Mouse (Mus musculus) MEL (cell line): ENCODE data around the gene Spryd7. TPM values are rescaled to one million over a fixed set of nuclear protein-coding genes. Genes with fewer than 3 reads are reported as not detected.
A peak's percentile ranks its signal among the peaks of the same experiment; 100 is the strongest.

Source experiments
- DNase-seq: peaks from one replicate; pipeline ENCODE4 v3.0.0; 2011; ENCODE audit warnings: low read depth, low spot score
- H3K27ac ChIP-seq: 2 replicates; pipeline ENCODE4 v1.5.1; 2012; ENCODE audit warnings: low read depth, mild to moderate bottlenecking, control low read depth, low read length, moderate library complexity; ENCODE audit not compliant: control insufficient read depth
- H3K27me3 ChIP-seq, 2 experiments: fragments of 150-350 bp in 1 of 2; sonication (generic) in 1 of 2; 2 replicates each; pipeline ENCODE4 v1.6.1; 2012; ENCODE audit warnings: low read length in 2 of 2, mild to moderate bottlenecking in 2 of 2, improper control_type of control experiment in 1 of 2, moderate library complexity in 1 of 2; ENCODE audit not compliant: insufficient read depth in 2 of 2, control insufficient read depth in 1 of 2
- H3K36me3 ChIP-seq, 2 experiments: 2 replicates each; pipeline ENCODE4 v1.6.1; 2012 to 2014; ENCODE audit warnings: low read length in 2 of 2, improper control_type of control experiment in 1 of 2, inconsistent platforms in 1 of 2, mild to moderate bottlenecking in 1 of 2; ENCODE audit not compliant: insufficient read depth in 2 of 2, control insufficient read depth in 1 of 2
- H3K4me1 ChIP-seq, 2 experiments: fragments of 150-350 bp in 1 of 2; sonication (generic) in 1 of 2; 2 replicates each; pipeline ENCODE4 v1.6.1; 2012; ENCODE audit warnings: low read length in 2 of 2, improper control_type of control experiment in 1 of 2, mild to moderate bottlenecking in 1 of 2; ENCODE audit not compliant: insufficient read depth in 2 of 2, control insufficient read depth in 1 of 2
- H3K4me3 ChIP-seq, 2 experiments: fragments of 150-350 bp in 1 of 2; sonication (generic) in 1 of 2; 2 replicates each; pipeline ENCODE4 v1.5.1; 2012; ENCODE audit warnings: low read depth in 2 of 2, low read length in 2 of 2, mild to moderate bottlenecking in 2 of 2, moderate library complexity in 2 of 2, control low read depth in 1 of 2, improper control_type of control experiment in 1 of 2; ENCODE audit not compliant: control insufficient read depth in 1 of 2, insufficient read depth in 1 of 2
- H3K79me2 ChIP-seq: 2 replicates; pipeline ENCODE4 v1.6.1; 2012; ENCODE audit warnings: mild to moderate bottlenecking, low read length, moderate library complexity; ENCODE audit not compliant: control insufficient read depth, poor library complexity, insufficient read depth
- H3K9ac ChIP-seq: 2 replicates; pipeline ENCODE4 v1.6.1; 2012; ENCODE audit warnings: low read depth, mild to moderate bottlenecking, control low read depth, low read length, moderate library complexity; ENCODE audit not compliant: control insufficient read depth, poor library complexity, severe bottlenecking
- H3K9me3 ChIP-seq: fragments of 150-350 bp; sonication (generic); replicated peaks from 2 replicates; pipeline ENCODE4 v1.6.1; 2012; ENCODE audit warnings: mild to moderate bottlenecking, low read length, improper control_type of control experiment, moderate library complexity; ENCODE audit not compliant: insufficient read depth
- BHLHE40 ChIP-seq: IDR thresholded peaks from 2 replicates; pipeline ENCODE4 v1.6.1; 2012; ENCODE audit warnings: low read depth, mild to moderate bottlenecking, inconsistent platforms, low read length, improper control_type of control experiment, borderline replicate concordance
- CHD1 ChIP-seq: IDR thresholded peaks from 2 replicates; pipeline ENCODE4 v1.6.1; 2012; ENCODE audit warnings: low read depth, mild to moderate bottlenecking, inconsistent platforms, low read length, improper control_type of control experiment
- CHD2 ChIP-seq: IDR thresholded peaks from 2 replicates; pipeline ENCODE4 v1.6.1; 2011; ENCODE audit warnings: low read length, improper control_type of control experiment
- CTCF ChIP-seq, 3 experiments: IDR thresholded peaks in 2 of 3; conservative IDR thresholded peaks in 1 of 3; 2 replicates each; pipeline ENCODE4 v1.5.1; 2011 to 2012; ENCODE audit warnings: low read length in 3 of 3, low read depth in 2 of 3, mild to moderate bottlenecking in 2 of 3, improper control_type of control experiment in 1 of 3, inconsistent platforms in 1 of 3, mixed read lengths in 1 of 3, moderate library complexity in 1 of 3; ENCODE audit not compliant: control insufficient read depth in 1 of 3, insufficient read depth in 1 of 3, poor library complexity in 1 of 3, severe bottlenecking in 1 of 3
- E2F4 ChIP-seq: IDR thresholded peaks from 2 replicates; pipeline ENCODE4 v1.6.1; 2011; ENCODE audit warnings: low read depth, low read length, improper control_type of control experiment, borderline replicate concordance
- ETS1 ChIP-seq: IDR thresholded peaks from 2 replicates; pipeline ENCODE4 v1.6.1; 2012; ENCODE audit warnings: low read depth, mild to moderate bottlenecking, inconsistent platforms, low read length, improper control_type of control experiment, moderate library complexity
- GABPA ChIP-seq: IDR thresholded peaks from 2 replicates; pipeline ENCODE4 v1.6.1; 2012; ENCODE audit warnings: low read depth, mild to moderate bottlenecking, inconsistent platforms, low read length, improper control_type of control experiment, moderate library complexity
- GATA1 ChIP-seq: IDR thresholded peaks from 2 replicates; pipeline ENCODE4 v1.6.1; 2011; ENCODE audit warnings: low read depth, low read length, improper control_type of control experiment
- HCFC1 ChIP-seq: IDR thresholded peaks from 2 replicates; pipeline ENCODE4 v1.6.1; 2012; ENCODE audit warnings: low read depth, mild to moderate bottlenecking, inconsistent platforms, low read length, improper control_type of control experiment, moderate library complexity
- JUND ChIP-seq: IDR thresholded peaks from 2 replicates; pipeline ENCODE4 v1.6.1; 2011; ENCODE audit warnings: low read depth, mild to moderate bottlenecking, improper control_type of control experiment, low read length
- KAT2A ChIP-seq: conservative IDR thresholded peaks from 2 replicates; pipeline ENCODE4 v1.6.1; 2012; ENCODE audit warnings: low read depth, low read length, improper control_type of control experiment, inconsistent platforms
- MAX ChIP-seq: IDR thresholded peaks from 2 replicates; pipeline ENCODE4 v1.6.1; 2011; ENCODE audit warnings: low read length, improper control_type of control experiment
- MAZ ChIP-seq: IDR thresholded peaks from 2 replicates; pipeline ENCODE4 v1.6.1; 2012; ENCODE audit warnings: low read depth, mild to moderate bottlenecking, inconsistent platforms, low read length, improper control_type of control experiment
- MEF2A ChIP-seq: IDR thresholded peaks from 2 replicates; pipeline ENCODE4 v1.6.1; 2014; ENCODE audit warnings: low read depth, mild to moderate bottlenecking, inconsistent platforms, low read length, improper control_type of control experiment; ENCODE audit not compliant: poor library complexity, insufficient replicate concordance, severe bottlenecking; ENCODE audit errors: extremely low read depth
- MYC ChIP-seq: IDR thresholded peaks from 2 replicates; pipeline ENCODE4 v1.6.1; 2011; ENCODE audit warnings: low read depth, mild to moderate bottlenecking, low read length, improper control_type of control experiment, moderate library complexity
- POLR2AphosphoS2 ChIP-seq: IDR thresholded peaks from 2 replicates; pipeline ENCODE4 v1.6.1; 2011; ENCODE audit warnings: low read length, improper control_type of control experiment
- POLR2AphosphoS5 ChIP-seq: IDR thresholded peaks from 2 replicates; pipeline ENCODE4 v1.6.1; 2012; ENCODE audit warnings: low read depth, borderline replicate concordance, mild to moderate bottlenecking, inconsistent platforms, low read length, moderate library complexity, mixed read lengths
- RAD21 ChIP-seq: IDR thresholded peaks from 2 replicates; pipeline ENCODE4 v1.6.1; 2011; ENCODE audit warnings: mild to moderate bottlenecking, low read depth, low read length, improper control_type of control experiment
- SIN3A ChIP-seq: IDR thresholded peaks from 2 replicates; pipeline ENCODE4 v1.6.1; 2012; ENCODE audit warnings: low read length, improper control_type of control experiment, inconsistent platforms
- SMC3 ChIP-seq: IDR thresholded peaks from 2 replicates; pipeline ENCODE4 v1.6.1; 2011; ENCODE audit warnings: low read depth, low read length, improper control_type of control experiment
- TAL1 ChIP-seq: IDR thresholded peaks from 2 replicates; pipeline ENCODE4 v1.6.1; 2012; ENCODE audit warnings: mild to moderate bottlenecking, inconsistent platforms, low read length, moderate library complexity, mixed read lengths
- TBP ChIP-seq: IDR thresholded peaks from 2 replicates; pipeline ENCODE4 v1.8.0; 2011; ENCODE audit warnings: low read depth, low read length, improper control_type of control experiment
- UBTF ChIP-seq: IDR thresholded peaks from 2 replicates; pipeline ENCODE4 v1.6.1; 2012; ENCODE audit warnings: low read depth, mild to moderate bottlenecking, inconsistent platforms, low read length, improper control_type of control experiment, moderate library complexity, borderline replicate concordance; ENCODE audit not compliant: insufficient read depth
- USF1 ChIP-seq: IDR thresholded peaks from 2 replicates; pipeline ENCODE4 v1.6.1; 2014; ENCODE audit warnings: low read depth, mild to moderate bottlenecking, inconsistent platforms, low read length, improper control_type of control experiment, moderate library complexity
- USF2 ChIP-seq, 2 experiments: IDR thresholded peaks; 2 replicates each; pipeline ENCODE4 v1.6.1; 2011 to 2012; ENCODE audit warnings: improper control_type of control experiment in 2 of 2, low read length in 2 of 2, borderline replicate concordance in 1 of 2, inconsistent platforms in 1 of 2, low read depth in 1 of 2, mild to moderate bottlenecking in 1 of 2; ENCODE audit not compliant: insufficient read depth in 1 of 2
- ZC3H11A ChIP-seq: IDR thresholded peaks from 2 replicates; pipeline ENCODE4 v1.6.1; 2012; ENCODE audit warnings: low read depth, mild to moderate bottlenecking, inconsistent platforms, low read length, improper control_type of control experiment
- ZKSCAN1 ChIP-seq: IDR thresholded peaks from 2 replicates; pipeline ENCODE4 v1.6.1; 2012; ENCODE audit warnings: low read depth, mild to moderate bottlenecking, inconsistent platforms, low read length, improper control_type of control experiment, moderate library complexity
- ZNF384 ChIP-seq: IDR thresholded peaks from 2 replicates; pipeline ENCODE4 v1.6.1; 2012; ENCODE audit warnings: low read depth, mild to moderate bottlenecking, inconsistent platforms, low read length, improper control_type of control experiment
- polyA plus RNA-seq, 2 experiments: library from polyadenylated mRNA; stranded (reverse) in 1 of 2; unstranded in 1 of 2; fragments of >175 nt in 1 of 2; fragments of >200 nt in 1 of 2; gene quantifications; 2 replicates each; pipeline versions ENCODE4 v1.2.1 to v1.2.4; 2012; ENCODE audit warnings: low replicate concordance in 2 of 2, low read depth in 1 of 2; ENCODE audit not compliant: insufficient read length in 2 of 2, insufficient read depth in 1 of 2, missing spikeins in 1 of 2
- total RNA-seq: library from RNA; depleted of rRNA; stranded (reverse); fragments of 300-350 nt; gene quantifications from 2 replicates; pipeline ENCODE4 v1.2.3, GENCODE M21; 2012

Gene Spryd7
- total and polyA plus RNA-seq, 3 experiments = 14.3 to 16.4 TPM; not detected in 1

GRCm38 (mm10) chr14:61497716-61498490 is 58.8 kb downstream of the Spryd7 start:
- TF ChIP-seq HCFC1 (no peak), BHLHE40 (no peak), ZC3H11A (peak; percentile 88), TAL1 (no peak), CHD2 (no peak), MYC (no peak), TBP (no peak), USF1 (peak; percentile 32; the same call in 1 of the 2 replicates), SMC3 (peak; percentile 95), USF2 (IDR thresholded peaks at IDR 0.05; ENCODE audit: borderline replicate concordance in 1 of 2, insufficient read depth in 1 of 2, low read depth in 1 of 2, low read length in 2 of 2) (no peak), CHD1 (no peak), RAD21 (peak; percentile 95), GATA1 (peak; percentile 66; the same call in 1 of the 2 replicates), POLR2AphosphoS2 (no peak), JUND (no peak), CTCF (IDR thresholded peaks at IDR 0.05 in 2 of 3, conservative IDR thresholded peaks at IDR 0.05 in 1 of 3; ENCODE audit: control insufficient read depth in 1 of 3, insufficient read depth in 1 of 3, low read depth in 2 of 3, low read length in 3 of 3, poor library complexity in 1 of 3, severe bottlenecking in 1 of 3) (peak; percentile 84 to 99 (median 98)), ZKSCAN1 (no peak), E2F4 (0 out of 2 replicates have a peak, but pooled peaks have one; percentile 52)
- Histone ChIP-seq H3K9ac (peak overlapping the region; percentile 29; the same call in 1 of the 2 replicates), H3K27ac (no peak overlapping the region), H3K36me3 (no peaks in the 10 kb centered on the region), H3K27me3 (no peaks in the 10 kb centered on the region), H3K9me3 (no peaks in the 10 kb centered on the region), H3K4me3 (no peak overlapping the region), H3K4me1 (no peaks in the 10 kb centered on the region), H3K79me2 (no peaks in the 10 kb centered on the region)
- peak; percentile 87 for DNase-seq

GRCm38 (mm10) chr14:61493511-61494135 is 63.1 kb downstream of the Spryd7 start:
- DNase-seq = no peak
- no peak for TF ChIP-seq KAT2A
- TF ChIP-seq POLR2AphosphoS5 = no peak
- TF ChIP-seq ZKSCAN1 = no peak
- no peak for TF ChIP-seq ZC3H11A
- no peak for TF ChIP-seq ETS1
- no peak for TF ChIP-seq MEF2A
- no peak for TF ChIP-seq MAX
- no peak for TF ChIP-seq GABPA
- TF ChIP-seq CHD1 = no peak
- TF ChIP-seq USF1 = no peak
- no peak for TF ChIP-seq UBTF
- TF ChIP-seq SIN3A = no peak
- no peak for TF ChIP-seq MAZ
- TF ChIP-seq GATA1 = no peak
- no peak for TF ChIP-seq MYC
- TF ChIP-seq ZNF384 = no peak
- no peak for TF ChIP-seq JUND

More at GRCm38 (mm10) chr14:61493511-61494135, 63.1 kb downstream of the Spryd7 start:
- no peak overlapping the region for H3K9ac ChIP-seq
- no peaks in the 10 kb centered on the region for H3K36me3 ChIP-seq
- no peak overlapping the region for H3K27ac ChIP-seq
- H3K79me2 ChIP-seq = no peaks in the 10 kb centered on the region
- no peaks in the 10 kb centered on the region for H3K4me1 ChIP-seq
- H3K9me3 ChIP-seq = no peaks in the 10 kb centered on the region
- no peak overlapping the region for H3K4me3 ChIP-seq
- no peaks in the 10 kb centered on the region for H3K27me3 ChIP-seq
